Mouse (Mus musculus): Measurements from ENCODE around the gene Ghr. TPM values are rescaled to one million over a fixed set of nuclear protein-coding genes. Genes with fewer than 3 reads are reported as not detected.

Gene Ghr
- polyA plus RNA-seq, 1 experiment from 2014 or later = not detected

- WGBS (ENCODE audit: missing documents) = 92% methylated on average over 7 of the region's 7 CpGs
- no peak overlapping the region for H3K4me3 ChIP-seq (ENCODE audit: inconsistent target)
- no peaks in the 10 kb centered on the region for H3K79me2 ChIP-seq (ENCODE audit: inconsistent target)
- no peaks in the 10 kb centered on the region for H3K36me3 ChIP-seq (ENCODE audit: inconsistent target)
- H3K27ac ChIP-seq = no peak overlapping the region
Measured at GRCm38 (mm10) chr15:3445285-3445909, 137.9 kb downstream of the Ghr start.

DNA sequence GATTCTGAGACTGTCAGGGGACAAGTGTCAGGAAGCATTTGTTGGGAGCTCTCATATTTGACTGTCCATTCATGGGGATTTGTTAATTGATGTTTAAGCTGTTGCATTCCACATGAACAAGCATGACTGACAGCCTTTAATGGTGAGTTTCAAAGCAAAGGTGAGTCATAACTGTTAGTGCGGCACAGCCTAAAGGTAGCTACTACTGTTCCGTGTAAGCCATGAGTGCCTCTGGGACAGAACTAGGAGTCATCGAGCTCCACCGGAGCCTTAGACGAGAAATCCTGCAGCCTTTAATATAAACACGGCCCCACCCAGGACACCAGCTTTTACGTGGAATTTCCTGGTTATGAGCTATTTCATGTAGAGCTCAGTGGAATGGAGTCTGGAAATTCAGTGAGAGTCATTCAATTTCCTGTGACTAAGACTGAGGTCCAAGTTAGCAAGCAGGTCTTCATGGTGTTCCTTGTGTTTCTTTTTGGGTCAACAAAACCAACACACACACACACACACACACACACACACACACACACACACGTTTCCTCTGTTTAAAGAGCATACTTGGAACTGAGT lies 138.8 kb downstream of the Ghr start:
- 90% methylated on average over 8 of the region's 8 CpGs for WGBS (ENCODE audit: missing documents)
- Histone ChIP-seq H3K36me3 (ENCODE audit: inconsistent target) (no peaks in the 10 kb centered on the region), H3K79me2 (ENCODE audit: inconsistent target) (no peaks in the 10 kb centered on the region), H3K4me3 (ENCODE audit: inconsistent target) (no peak overlapping the region), H3K27ac (no peak overlapping the region)

GRCm38 (mm10) chr15:3441506-3442286 lies 141.6 kb downstream of the Ghr start:
- no peaks in the 10 kb centered on the region for H3K79me2 ChIP-seq (ENCODE audit: inconsistent target)
- H3K36me3 ChIP-seq (ENCODE audit: inconsistent target) = no peaks in the 10 kb centered on the region
- WGBS (ENCODE audit: missing documents) = 57% methylated on average over 3 of the region's 4 CpGs
- H3K4me3 ChIP-seq (ENCODE audit: inconsistent target) = no peak overlapping the region
- H3K27ac ChIP-seq = no peak overlapping the region

- Histone ChIP-seq H3K36me3 (ENCODE audit: inconsistent target) (no peaks in the 10 kb centered on the region), H3K79me2 (ENCODE audit: inconsistent target) (no peaks in the 10 kb centered on the region), H3K27ac (no peak overlapping the region), H3K4me3 (ENCODE audit: inconsistent target) (no peak overlapping the region)
- WGBS (ENCODE audit: missing documents) = 80% methylated on average over 3 of the region's 3 CpGs
Measured at GRCm38 (mm10) chr15:3437381-3437780, 145.9 kb downstream of the Ghr start.

DNA sequence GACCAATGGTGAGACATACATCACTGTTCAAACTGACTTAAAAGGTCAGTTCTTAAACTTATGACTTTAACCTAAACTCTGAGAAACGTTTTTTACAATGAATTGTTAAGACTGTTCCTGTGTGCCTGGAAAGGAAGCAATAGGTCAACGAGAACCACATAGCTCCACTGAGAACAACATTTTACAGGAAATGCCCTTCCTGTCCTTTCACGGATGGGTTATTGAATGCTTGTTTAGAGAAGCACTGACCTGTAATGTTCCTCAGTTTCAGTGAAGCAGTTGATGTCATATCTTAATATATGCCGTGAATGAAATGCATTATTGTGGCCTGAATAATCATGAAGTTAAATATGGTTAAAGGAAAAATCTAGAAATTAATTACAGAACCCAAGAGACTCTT lies 147.7 kb downstream of the Ghr start:
- Histone ChIP-seq H3K36me3 (ENCODE audit: inconsistent target) (no peaks in the 10 kb centered on the region), H3K27ac (no peak overlapping the region), H3K79me2 (ENCODE audit: inconsistent target) (no peaks in the 10 kb centered on the region), H3K4me3 (ENCODE audit: inconsistent target) (no peak overlapping the region)
- 1% methylated on average over 4 of the region's 4 CpGs for WGBS (ENCODE audit: missing documents)

GRCm38 (mm10) chr15:3434461-3434860 lies 148.8 kb downstream of the Ghr start:
- no peak overlapping the region for H3K4me3 ChIP-seq (ENCODE audit: inconsistent target)
- no peak overlapping the region for H3K27ac ChIP-seq
- WGBS (ENCODE audit: missing documents) = 90% methylated on average over 3 of the region's 3 CpGs
- no peaks in the 10 kb centered on the region for H3K79me2 ChIP-seq (ENCODE audit: inconsistent target)
- no peaks in the 10 kb centered on the region for H3K36me3 ChIP-seq (ENCODE audit: inconsistent target)

- no peaks in the 10 kb centered on the region for H3K36me3 ChIP-seq (ENCODE audit: inconsistent target)
- H3K79me2 ChIP-seq (ENCODE audit: inconsistent target) = no peaks in the 10 kb centered on the region
- WGBS (ENCODE audit: missing documents) = 26% methylated on average over 7 of the region's 7 CpGs
- no peak overlapping the region for H3K27ac ChIP-seq
- no peak overlapping the region for H3K4me3 ChIP-seq (ENCODE audit: inconsistent target)
Measured at GRCm38 (mm10) chr15:3433281-3433680, 150.0 kb downstream of the Ghr start.

DNA sequence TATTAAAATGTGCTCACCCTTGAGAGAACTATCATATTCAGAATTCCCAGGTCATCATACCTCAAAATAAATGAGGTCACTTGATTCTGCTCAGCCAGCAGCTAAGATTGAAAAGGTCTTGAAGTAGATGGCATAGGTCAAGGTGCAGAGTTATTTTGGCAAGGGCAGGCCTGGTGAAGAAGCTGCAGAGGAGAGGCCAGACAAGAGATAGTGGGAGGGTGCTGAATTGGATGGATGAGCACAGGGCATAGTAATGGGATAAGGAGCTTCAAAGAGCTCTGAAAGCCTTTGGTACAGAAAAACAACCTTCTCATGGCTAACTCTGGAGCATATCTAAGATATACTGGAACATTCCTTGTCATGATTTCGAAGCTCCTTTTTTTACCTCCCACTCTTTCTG lies 150.5 kb downstream of the Ghr start:
- no peaks in the 10 kb centered on the region for H3K79me2 ChIP-seq (ENCODE audit: inconsistent target)
- no peak overlapping the region for H3K4me3 ChIP-seq (ENCODE audit: inconsistent target)
- 89% methylated on average over 1 of the region's 1 CpGs for WGBS (ENCODE audit: missing documents)
- H3K27ac ChIP-seq = no peak overlapping the region
- H3K36me3 ChIP-seq (ENCODE audit: inconsistent target) = no peaks in the 10 kb centered on the region

DNA sequence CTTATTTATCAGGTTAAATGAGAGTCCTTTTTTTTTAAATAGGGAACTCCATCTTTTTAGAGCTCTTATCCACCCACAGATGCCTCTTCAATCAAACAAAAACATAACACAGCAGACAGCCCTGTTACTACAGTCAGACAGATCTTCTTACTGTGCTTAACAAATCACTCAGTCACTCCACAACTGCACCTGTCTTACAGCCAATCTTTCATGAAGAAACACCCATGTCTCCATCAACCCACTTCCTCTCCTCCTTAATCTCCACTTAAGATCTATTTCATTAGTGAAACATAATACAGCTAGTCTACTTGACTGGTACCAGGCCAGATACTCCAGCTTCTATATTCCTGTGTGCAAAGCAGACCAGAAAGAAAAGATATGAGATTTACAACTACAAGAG lies 153.9 kb downstream of the Ghr start:
- Histone ChIP-seq H3K27ac (no peak overlapping the region), H3K4me3 (ENCODE audit: inconsistent target) (no peak overlapping the region), H3K79me2 (ENCODE audit: inconsistent target) (no peaks in the 10 kb centered on the region), H3K36me3 (ENCODE audit: inconsistent target) (no peaks in the 10 kb centered on the region)

DNA sequence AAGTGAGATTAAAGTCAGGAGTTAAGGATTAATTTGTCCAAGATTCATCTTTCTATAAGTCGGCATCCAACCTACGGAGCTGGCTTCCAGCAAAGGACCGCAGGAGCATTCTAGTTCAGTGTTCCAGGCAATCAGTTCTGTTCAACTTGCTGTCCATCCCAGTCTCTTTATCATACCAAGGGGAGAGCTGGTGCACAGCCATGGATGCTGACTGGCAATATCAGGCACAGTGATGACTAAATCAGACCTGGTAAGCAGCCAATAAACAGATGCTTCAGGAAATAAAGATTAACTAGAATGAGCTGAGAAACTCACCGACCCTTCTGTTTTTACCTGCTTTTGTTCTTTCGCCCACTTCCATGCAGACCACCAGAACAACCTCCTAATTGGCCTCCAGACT lies 154.3 kb downstream of the Ghr start:
- Histone ChIP-seq H3K27ac (no peak overlapping the region), H3K4me3 (ENCODE audit: inconsistent target) (no peak overlapping the region), H3K36me3 (ENCODE audit: inconsistent target) (no peaks in the 10 kb centered on the region), H3K79me2 (ENCODE audit: inconsistent target) (no peaks in the 10 kb centered on the region)
- 89% methylated on average over 5 of the region's 5 CpGs for WGBS (ENCODE audit: missing documents)

DNA sequence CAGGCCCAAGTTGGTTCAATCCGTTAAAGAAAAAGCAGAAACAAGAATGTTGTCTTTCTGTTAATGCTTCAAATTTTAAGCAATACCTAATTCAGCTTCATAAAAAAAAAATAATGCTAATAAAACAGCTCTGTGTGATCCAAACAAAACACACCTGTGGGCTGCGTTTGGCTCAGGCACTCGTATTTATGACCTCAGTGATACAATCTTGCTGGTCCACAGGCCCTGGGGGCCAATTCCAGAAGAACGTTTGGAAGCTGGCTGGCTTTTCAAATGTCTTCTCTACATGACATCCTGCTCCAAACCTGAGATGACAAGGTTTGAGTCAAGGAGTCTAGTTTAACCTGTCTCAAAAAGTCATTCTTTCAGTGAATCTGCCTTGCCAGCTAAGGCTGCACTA lies 156.9 kb downstream of the Ghr start:
- Histone ChIP-seq H3K79me2 (ENCODE audit: inconsistent target) (no peaks in the 10 kb centered on the region), H3K4me3 (ENCODE audit: inconsistent target) (no peak overlapping the region), H3K27ac (no peak overlapping the region), H3K36me3 (ENCODE audit: inconsistent target) (no peaks in the 10 kb centered on the region)
- WGBS (ENCODE audit: missing documents) = 84% methylated on average over 4 of the region's 4 CpGs

- H3K27ac ChIP-seq = no peak overlapping the region
- WGBS (ENCODE audit: missing documents) = 81% methylated on average over 4 of the region's 4 CpGs
- no peak overlapping the region for H3K4me3 ChIP-seq (ENCODE audit: inconsistent target)
- no peaks in the 10 kb centered on the region for H3K79me2 ChIP-seq (ENCODE audit: inconsistent target)
- no peaks in the 10 kb centered on the region for H3K36me3 ChIP-seq (ENCODE audit: inconsistent target)
Measured at GRCm38 (mm10) chr15:3423177-3423576, 160.1 kb downstream of the Ghr start.

- Histone ChIP-seq H3K36me3 (ENCODE audit: inconsistent target) (no peaks in the 10 kb centered on the region), H3K4me3 (ENCODE audit: inconsistent target) (no peak overlapping the region), H3K27ac (no peak overlapping the region), H3K79me2 (ENCODE audit: inconsistent target) (no peaks in the 10 kb centered on the region)
- WGBS (ENCODE audit: missing documents) = 75% methylated on average over 3 of the region's 3 CpGs
Measured at GRCm38 (mm10) chr15:3417699-3418098, 165.6 kb downstream of the Ghr start.

GRCm38 (mm10) chr15:3413103-3413502 lies 170.2 kb downstream of the Ghr start:
- 98% methylated on average over 3 of the region's 3 CpGs for WGBS (ENCODE audit: missing documents)
- no peak overlapping the region for H3K4me3 ChIP-seq (ENCODE audit: inconsistent target)
- H3K36me3 ChIP-seq (ENCODE audit: inconsistent target) = no peaks in the 10 kb centered on the region
- no peaks in the 10 kb centered on the region for H3K79me2 ChIP-seq (ENCODE audit: inconsistent target)
- H3K27ac ChIP-seq = no peak overlapping the region

- Histone ChIP-seq H3K4me3 (ENCODE audit: inconsistent target) (no peak overlapping the region), H3K36me3 (ENCODE audit: inconsistent target) (no peaks in the 10 kb centered on the region), H3K27ac (no peak overlapping the region), H3K79me2 (ENCODE audit: inconsistent target) (no peaks in the 10 kb centered on the region)
- WGBS (ENCODE audit: missing documents) = 86% methylated on average over 4 of the region's 4 CpGs
Measured at GRCm38 (mm10) chr15:3408478-3408877, 174.8 kb downstream of the Ghr start.
